Mouse (Mus musculus) limb, embryonic 10.5 days (tissue): ENCODE data around the gene Trim26. TPM values are rescaled to one million over a fixed set of nuclear protein-coding genes. Genes with fewer than 3 reads are reported as not detected.
"Not testable (repeated sequence)": the region's sequence is repeated elsewhere in the genome, so short reads cannot be mapped to it uniquely, and the experiment has no call there.

Source experiments
- DNase-seq: peaks from one replicate; pipeline ENCODE4 v3.0.0-alpha.2; 2017; ENCODE audit warnings: low spot score
- H3K27ac ChIP-seq: fragments of 300-500 bp; sonication (generic); 2 replicates; pipeline ENCODE4 v1.5.1; 2016; ENCODE audit warnings: mild to moderate bottlenecking
- H3K27me3 ChIP-seq: fragments of 300-500 bp; sonication (generic); 2 replicates; pipeline ENCODE4 v1.6.1; 2016; ENCODE audit warnings: low read depth, mild to moderate bottlenecking; ENCODE audit not compliant: poor library complexity, severe bottlenecking
- H3K36me3 ChIP-seq: fragments of 300-500 bp; sonication (generic); 2 replicates; pipeline ENCODE4 v1.6.1; 2016; ENCODE audit warnings: mild to moderate bottlenecking, moderate library complexity
- H3K4me1 ChIP-seq: fragments of 300-500 bp; sonication (generic); 2 replicates; pipeline ENCODE4 v1.6.1; 2016
- H3K4me3 ChIP-seq: fragments of 300-500 bp; sonication (generic); 2 replicates; pipeline ENCODE4 v1.5.1; 2016; ENCODE audit warnings: mild to moderate bottlenecking, moderate library complexity
- H3K9me3 ChIP-seq: fragments of 300-500 bp; sonication (generic); replicated peaks from 2 replicates; pipeline ENCODE4 v1.6.1; 2016; ENCODE audit warnings: mild to moderate bottlenecking
- WGBS: fragments of 180-500 bp; shearing (Covaris S2); methylation state at CpG from one replicate; pipeline ENCODE4 v1.1.7; 2016; 5-methylcytosine and 5-hydroxymethylcytosine counted together
- polyA plus RNA-seq: library from polyadenylated mRNA; unstranded; fragments of >200 nt; fragmentation: Nextera tagmentation; extraction: Ambion mirVana; gene quantifications from 2 replicates; pipeline ENCODE4 v1.2.1, GENCODE M21; 2016

Gene Trim26
- polyA plus RNA-seq, 1 experiment from 2014 or later = 48.1 TPM

DNA sequence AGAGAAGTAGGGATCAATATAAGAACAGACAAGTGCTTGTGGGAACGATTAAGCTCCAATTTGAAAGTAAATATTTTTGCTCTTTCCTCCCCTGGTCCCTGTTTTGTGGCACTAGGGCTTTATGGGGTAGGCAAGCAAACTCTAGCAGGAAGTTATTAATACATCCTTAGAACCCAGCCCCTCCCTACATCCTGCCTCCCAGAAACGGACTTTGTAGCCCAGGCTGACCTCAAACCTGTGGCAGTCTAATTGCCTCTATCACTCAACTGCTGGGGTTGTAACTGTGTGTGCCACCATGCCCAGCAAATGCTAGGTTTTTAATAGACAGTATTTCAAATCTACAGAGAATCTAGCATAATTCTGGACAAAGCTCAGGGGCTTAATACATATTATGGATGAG lies 24.7 kb downstream of the Trim26 start:
- no peak overlapping the region for H3K4me3 ChIP-seq
- no peak for DNase-seq
- 56% methylated on average over 2 of the region's 2 CpGs for WGBS
- H3K27me3 ChIP-seq = peaks cover 23% of the 10 kb centered on the region
- peaks cover 1% of the 10 kb centered on the region for H3K4me1 ChIP-seq
- H3K36me3 ChIP-seq = peaks cover 35% of the 10 kb centered on the region
- no peaks in the 10 kb centered on the region for H3K9me3 ChIP-seq
- no peak overlapping the region for H3K27ac ChIP-seq

DNA sequence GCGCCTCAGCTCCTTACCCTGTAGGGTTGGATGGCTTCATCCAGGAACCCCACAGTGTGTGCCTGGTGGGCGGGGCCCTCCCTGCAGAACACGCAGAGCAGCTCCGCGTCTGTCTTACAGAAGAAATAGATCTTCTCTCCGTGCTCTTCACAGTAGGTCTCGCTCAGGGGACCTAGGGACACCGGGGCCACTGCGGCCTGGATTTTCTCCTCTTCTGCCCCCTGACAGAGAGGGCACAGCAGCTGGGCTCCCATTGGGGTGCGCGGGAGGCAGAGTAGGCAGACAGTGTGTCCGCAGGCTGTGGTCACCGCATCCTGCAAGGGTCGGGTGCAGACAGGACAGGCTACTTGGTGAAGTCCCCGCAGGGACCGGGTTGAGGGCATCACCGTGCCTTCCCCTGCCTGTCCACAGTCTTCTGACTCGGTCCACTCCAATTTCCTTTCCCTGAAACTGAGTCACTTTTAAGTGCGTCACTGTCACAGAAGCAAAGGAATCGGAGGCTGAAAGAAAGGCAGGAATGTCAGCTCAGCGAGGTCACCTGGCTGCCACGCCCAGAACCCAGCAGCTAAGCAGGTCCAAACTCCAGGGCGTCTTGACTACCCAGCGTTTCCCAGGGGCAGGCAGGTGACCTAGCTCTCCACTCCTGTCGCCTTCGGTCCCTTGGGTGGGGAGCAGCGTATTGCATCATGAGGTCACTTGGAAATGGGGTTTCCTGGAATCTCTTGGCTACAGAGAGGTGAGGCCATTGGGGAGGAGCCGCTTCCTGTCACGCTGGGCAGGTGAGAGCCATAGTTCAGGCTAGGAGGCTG lies 30.0 kb downstream of the Trim26 start, which contains the start of gene Trim15:
Trim15 (minus strand) TSS at position 492 of the 809 bp plus-strand sequence.
- WGBS = 15% methylated on average over 29 of the region's 29 CpGs
- Histone ChIP-seq H3K27ac (no peak within 1 kb of the TSS), H3K4me1 (peaks cover 6% of the 10 kb centered on the region), H3K27me3 (peaks cover 42% of the 10 kb centered on the region), H3K9me3 (no peaks in the 10 kb centered on the region), H3K4me3 (peak within 1 kb of the TSS; percentile 28), H3K36me3 (no peaks in the 10 kb centered on the region)
- no peak for DNase-seq

DNA sequence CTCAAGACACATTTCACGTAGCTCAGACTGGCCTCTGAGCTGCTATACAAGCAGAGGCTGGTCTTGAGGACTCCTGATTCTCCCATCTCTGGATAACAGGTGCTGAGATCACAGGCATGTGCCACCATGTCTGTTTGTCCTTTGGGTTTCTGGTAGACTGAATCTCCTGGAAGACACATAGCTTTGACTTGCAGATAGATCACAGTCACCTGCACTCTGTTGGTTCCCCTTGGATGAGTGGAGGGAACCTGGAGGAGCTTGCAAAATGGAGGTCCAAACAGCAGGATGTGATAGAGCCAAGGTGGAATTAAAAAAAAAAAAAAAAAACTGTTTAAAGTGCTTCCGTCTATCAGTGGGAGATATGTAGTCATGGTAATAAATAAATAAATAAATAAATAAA lies 31.9 kb downstream of the Trim26 start:
- no peak for DNase-seq
- H3K27ac ChIP-seq = no peak overlapping the region
- no peaks in the 10 kb centered on the region for H3K9me3 ChIP-seq
- peaks cover 6% of the 10 kb centered on the region for H3K4me1 ChIP-seq
- H3K27me3 ChIP-seq = peaks cover 44% of the 10 kb centered on the region
- 91% methylated on average over 2 of the region's 2 CpGs for WGBS
- H3K4me3 ChIP-seq = no peak overlapping the region
- H3K36me3 ChIP-seq = no peaks in the 10 kb centered on the region

DNA sequence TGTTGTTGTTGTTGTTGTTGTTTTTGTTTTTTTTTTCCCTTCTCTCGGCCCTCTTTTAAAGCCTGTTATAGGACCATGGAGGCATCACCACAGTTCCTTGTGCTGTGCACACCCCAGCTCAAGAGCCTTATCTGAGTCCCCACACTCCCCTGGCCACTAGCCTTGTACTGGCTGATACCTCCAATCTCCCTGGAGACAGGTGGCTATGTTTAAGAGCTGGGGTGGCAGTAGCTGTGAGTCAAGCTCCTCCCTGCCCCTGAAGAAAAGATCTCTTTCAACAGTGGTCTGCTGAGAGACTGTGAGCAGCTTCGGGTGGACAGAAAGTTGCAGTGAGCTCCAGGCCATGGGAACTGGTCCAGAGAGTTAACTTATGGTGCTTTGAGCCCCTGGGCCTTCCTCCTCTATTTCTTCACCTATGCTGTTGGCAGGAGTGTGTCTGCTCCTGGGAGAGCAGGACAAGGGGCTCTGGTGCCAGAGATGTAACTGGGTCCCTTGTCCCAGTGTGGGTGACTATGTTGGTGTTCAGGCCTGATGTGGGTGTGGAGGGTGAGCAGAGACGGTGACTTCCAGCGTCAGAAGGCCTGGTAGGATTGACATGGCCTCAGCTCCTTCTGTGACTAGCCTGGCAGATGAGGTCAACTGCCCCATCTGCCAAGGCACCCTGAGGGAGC lies 32.5 kb downstream of the Trim26 start, which contains the start of gene Trim10:
Trim10 (plus strand) TSS at position 291 of the 671 bp plus-strand sequence.
- Histone ChIP-seq H3K4me3 (no peak within 1 kb of the TSS; the same call in 1 of the 2 replicates), H3K9me3 (no peaks in the 10 kb centered on the region), H3K27me3 (peaks cover 43% of the 10 kb centered on the region), H3K27ac (no peak within 1 kb of the TSS), H3K36me3 (no peaks in the 10 kb centered on the region), H3K4me1 (peaks cover 6% of the 10 kb centered on the region)
- WGBS = 83% methylated on average over 4 of the region's 4 CpGs
- DNase-seq = no peak

DNA sequence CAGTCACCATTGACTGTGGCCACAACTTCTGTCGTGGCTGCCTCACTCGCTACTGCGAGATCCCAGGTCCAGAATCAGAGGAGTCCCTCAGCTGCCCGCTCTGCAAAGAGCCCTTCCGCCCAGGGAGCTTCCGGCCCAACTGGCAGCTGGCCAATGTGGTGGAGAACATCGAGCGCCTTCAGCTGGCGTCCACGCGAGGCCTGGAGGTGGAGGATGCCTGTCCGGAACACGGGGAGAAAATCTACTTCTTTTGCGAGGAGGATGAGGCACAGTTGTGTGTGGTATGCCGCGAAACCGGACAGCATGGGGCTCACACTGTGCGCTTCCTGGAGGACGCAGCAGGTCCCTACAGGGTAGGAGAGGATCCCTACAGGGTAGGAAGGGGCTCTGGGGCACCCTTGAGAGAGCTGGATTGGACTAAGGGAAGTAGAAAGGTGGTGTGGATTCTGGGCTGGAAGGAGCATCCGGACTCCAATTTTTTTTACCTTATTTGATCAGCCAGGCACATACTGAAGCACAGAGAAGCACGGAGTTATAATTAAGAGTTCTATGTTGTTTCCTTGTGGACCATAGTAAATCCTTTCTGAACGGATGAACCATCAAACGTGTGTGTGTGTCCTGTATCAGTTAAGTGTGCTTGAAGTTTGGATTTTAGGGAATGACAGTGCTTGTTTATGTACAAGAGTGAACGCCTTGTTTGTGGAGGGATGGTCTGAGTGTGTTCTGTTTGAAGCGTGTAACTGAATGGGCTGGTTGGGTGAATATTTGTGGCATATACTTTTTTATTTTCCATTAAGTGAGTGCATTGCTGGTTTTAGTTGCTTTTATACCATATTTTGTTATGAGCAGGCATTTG lies 33.2 kb downstream of the Trim26 start:
- no peaks in the 10 kb centered on the region for H3K36me3 ChIP-seq
- H3K27ac ChIP-seq = no peak overlapping the region
- H3K4me3 ChIP-seq = no peak overlapping the region; the same call in 1 of the 2 replicates
- peaks cover 6% of the 10 kb centered on the region for H3K4me1 ChIP-seq
- peaks cover 35% of the 10 kb centered on the region for H3K27me3 ChIP-seq
- 74% methylated on average over 25 of the region's 25 CpGs for WGBS
- H3K9me3 ChIP-seq = no peaks in the 10 kb centered on the region
- DNase-seq = no peak

DNA sequence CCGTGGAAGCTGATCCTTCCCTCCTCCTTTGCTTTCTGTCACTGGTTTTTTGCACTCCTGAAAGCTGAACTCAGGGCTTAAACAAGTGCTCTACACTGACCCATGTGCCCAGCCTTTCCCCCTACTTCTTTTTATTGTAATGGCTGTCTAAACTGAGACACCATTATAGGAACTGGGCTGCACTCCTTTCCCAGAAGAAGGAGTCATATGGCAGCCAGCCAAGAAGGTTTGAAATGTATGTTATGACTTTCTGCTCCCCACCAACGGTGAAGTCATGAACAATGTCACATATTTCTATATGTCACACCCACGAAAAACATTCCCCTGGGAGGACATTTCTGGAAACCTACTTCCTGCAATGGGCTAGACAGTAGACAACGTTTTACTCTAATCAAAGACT lies 37.7 kb downstream of the Trim26 start:
- DNase-seq = no peak
- WGBS = 79% methylated on average over 4 of the region's 4 CpGs

DNA sequence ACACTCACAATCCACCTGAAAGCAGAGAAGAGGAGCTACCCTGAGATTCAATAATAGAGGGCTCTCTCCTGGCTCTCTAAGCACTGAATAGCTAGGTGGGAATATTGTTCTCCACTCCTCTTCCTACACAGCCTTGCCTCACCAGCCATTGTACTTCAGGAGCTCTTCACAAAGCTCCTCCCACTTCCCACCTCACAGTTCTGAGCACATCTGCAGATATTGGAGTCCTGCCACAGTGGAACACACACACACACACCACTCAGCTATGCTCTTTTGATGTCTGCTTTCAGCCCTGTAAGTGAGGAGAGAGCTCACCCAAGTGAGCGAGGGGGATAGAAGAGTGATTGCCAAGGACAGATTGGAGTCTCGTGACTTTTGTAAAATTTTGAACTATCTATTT lies 46.4 kb downstream of the Trim26 start:
- Histone ChIP-seq H3K27ac (no peak overlapping the region), H3K36me3 (no peaks in the 10 kb centered on the region), H3K9me3 (no peaks in the 10 kb centered on the region), H3K4me1 (no peaks in the 10 kb centered on the region), H3K4me3 (no peak overlapping the region), H3K27me3 (no peaks in the 10 kb centered on the region)
- WGBS = 83% methylated on average over 2 of the region's 2 CpGs
- DNase-seq = no peak

More for the DNA sequence above, 37.7 kb downstream of the Trim26 start:
- Histone ChIP-seq H3K36me3 (no peaks in the 10 kb centered on the region), H3K9me3 (no peaks in the 10 kb centered on the region), H3K4me3 (no peak overlapping the region), H3K27ac (no peak overlapping the region), H3K27me3 (peaks cover 5% of the 10 kb centered on the region; the same call in 1 of the 2 replicates), H3K4me1 (no peaks in the 10 kb centered on the region)

DNA sequence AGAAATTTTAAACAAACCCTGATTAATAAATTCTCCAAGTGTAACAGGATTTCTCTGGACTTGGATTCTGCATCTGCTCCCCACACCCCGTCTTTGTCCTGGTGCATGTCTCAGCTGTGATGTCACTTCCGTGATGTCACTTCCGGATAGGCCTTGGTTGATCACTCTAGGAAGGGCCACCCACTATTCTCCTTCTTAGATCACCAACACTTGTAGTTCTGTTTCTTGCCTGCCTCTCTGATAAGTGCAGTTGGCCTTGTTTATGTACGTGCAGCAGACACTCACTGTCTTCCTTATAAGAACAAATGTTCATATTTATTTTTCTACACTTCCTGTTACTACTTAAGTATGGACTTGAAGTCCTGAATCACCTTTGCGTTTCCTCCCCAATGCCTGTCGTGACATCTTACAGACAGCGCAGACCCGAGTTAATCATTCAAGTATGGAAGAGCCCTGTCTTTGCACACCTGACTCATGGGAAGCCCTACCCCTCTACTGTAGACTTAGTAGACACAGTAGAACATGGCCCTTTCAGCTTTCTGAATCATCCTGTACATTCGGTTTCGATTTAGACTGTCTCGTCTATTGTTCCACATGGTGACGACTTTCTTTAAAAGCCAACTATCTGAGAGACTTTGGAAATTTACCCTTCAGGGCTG lies 48.3 kb downstream of the Trim26 start:
- 95% methylated on average over 12 of the region's 12 CpGs for WGBS
- Histone ChIP-seq H3K27ac (no peak overlapping the region), H3K4me3 (no peak overlapping the region), H3K4me1 (no peaks in the 10 kb centered on the region), H3K36me3 (no peaks in the 10 kb centered on the region), H3K9me3 (no peaks in the 10 kb centered on the region), H3K27me3 (no peaks in the 10 kb centered on the region)
- no peak for DNase-seq

DNA sequence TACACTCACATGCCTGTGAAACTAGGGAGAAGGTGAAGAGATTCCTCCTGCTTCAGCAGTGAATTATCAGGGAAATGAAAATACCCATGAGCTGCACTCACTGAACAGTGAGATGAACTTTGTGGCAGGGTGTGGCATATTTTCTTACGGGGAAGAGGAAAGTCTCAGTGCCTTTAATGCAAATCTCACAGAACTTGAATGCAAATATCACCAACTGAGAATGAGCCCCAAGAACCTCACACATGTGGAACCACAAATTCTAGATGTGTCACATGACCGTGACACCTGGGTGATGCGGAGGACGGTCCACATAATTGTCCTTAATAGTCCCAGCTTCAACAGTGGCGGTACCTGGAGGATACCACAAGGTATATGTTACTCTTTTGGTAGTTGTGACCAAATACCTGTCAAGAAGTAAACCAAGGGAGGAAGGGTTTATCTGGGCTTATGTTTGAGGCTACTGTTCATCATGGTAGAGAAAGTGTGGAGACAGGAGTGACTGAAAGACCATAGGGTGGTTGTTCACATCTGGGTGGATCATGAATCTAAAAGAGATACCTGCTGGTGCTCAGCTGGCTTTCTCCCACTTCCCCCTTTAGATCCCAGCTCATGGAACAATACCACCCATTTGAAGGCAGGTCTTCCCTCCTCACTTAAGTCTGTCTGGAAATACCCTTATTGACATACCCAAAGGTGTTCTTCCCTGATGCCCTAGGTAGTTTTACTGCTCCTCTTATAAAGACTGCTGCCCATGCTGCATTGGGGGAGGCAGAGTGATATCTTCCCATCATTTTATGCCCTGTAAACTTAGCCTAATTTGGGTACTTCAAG lies 53.4 kb downstream of the Trim26 start, which contains the start of gene Trim40:
Trim40 (minus strand) TSS at position 51 of the 831 bp plus-strand sequence.
- WGBS = 86% methylated on average over 5 of the region's 5 CpGs
- Histone ChIP-seq H3K4me1 (no peaks in the 10 kb centered on the region), H3K36me3 (no peaks in the 10 kb centered on the region), H3K4me3 (no peak within 1 kb of the TSS), H3K27me3 (no peaks in the 10 kb centered on the region), H3K9me3 (no peaks in the 10 kb centered on the region), H3K27ac (no peak within 1 kb of the TSS)
- DNase-seq = no peak

DNA sequence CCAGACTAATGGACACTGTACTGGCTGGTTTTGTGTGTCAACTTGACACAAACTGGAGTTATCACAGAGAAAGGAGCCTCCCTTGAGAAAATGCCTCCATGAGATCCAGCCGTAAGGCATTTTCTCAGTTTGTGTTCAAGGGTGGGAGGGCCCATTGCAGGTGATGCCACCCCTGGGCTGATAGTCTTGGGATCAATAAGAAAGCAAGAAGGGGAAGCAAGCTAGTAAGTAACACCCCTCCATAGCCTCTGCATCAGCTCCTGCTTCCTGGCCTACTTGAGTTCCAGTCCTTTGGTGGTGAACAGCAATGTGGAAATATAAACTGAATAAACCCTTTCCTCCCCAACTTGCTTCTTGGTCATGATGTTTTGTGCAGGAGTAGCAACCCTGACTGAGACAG lies 54.6 kb downstream of the Trim26 start:
- not testable (repeated sequence) for H3K4me3 ChIP-seq, H3K4me1 ChIP-seq, H3K36me3 ChIP-seq, H3K27me3 ChIP-seq, DNase-seq, H3K9me3 ChIP-seq, H3K27ac ChIP-seq
- 85% methylated on average over 1 of the region's 1 CpGs for WGBS

DNA sequence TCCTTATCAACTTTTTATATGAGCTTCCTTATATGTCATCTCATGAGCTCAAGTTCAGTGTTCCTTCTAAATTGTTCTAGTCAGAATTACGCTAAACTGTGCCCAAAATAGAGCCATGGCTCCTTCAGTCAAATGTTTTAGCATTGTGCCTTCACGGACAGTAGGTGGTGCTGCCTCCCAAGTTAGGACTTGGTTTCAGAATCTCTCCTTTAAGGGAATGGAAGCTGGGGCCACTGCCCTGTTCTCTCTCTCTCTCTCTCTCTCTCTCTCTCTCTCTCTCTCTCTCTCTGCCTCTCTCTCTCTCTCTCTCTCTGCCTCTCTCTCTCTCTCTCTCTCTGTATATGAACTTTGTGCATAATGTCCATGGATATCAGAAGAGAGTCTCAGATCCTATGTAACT lies 55.4 kb downstream of the Trim26 start:
- no peaks in the 10 kb centered on the region for H3K9me3 ChIP-seq
- no peaks in the 10 kb centered on the region for H3K27me3 ChIP-seq
- no peak overlapping the region for H3K27ac ChIP-seq
- peak; percentile 45 for DNase-seq
- H3K4me1 ChIP-seq = no peaks in the 10 kb centered on the region
- no peaks in the 10 kb centered on the region for H3K36me3 ChIP-seq
- 20% methylated on average over 2 of the region's 2 CpGs for WGBS
- no peak overlapping the region for H3K4me3 ChIP-seq
